Mouse (Mus musculus) frontal cortex, postnatal 10 days (tissue): Measurements from ENCODE around the gene Thoc6.

Experiments
- DNase-seq, 2 experiments: peaks; one replicate each; pipeline ENCODE4 v3.0.0; 2022; ENCODE audit warnings: low spot score in 2 of 2, mixed read lengths in 1 of 2

Thoc6 gene

GRCm38 (mm10) chr17:23673424-23674073, at the start of gene Thoc6, which contains the start of gene Hcfc1r1:
Gene Thoc6, minus strand, starts transcription at chr17:23673882.
Gene Hcfc1r1, plus strand, starts transcription at chr17:23673596.
- DNase-seq: peak; percentile 93

- no peak for DNase-seq
These were observed 48.9 kb upstream of the Thoc6 start, which contains the start of gene 1520401A03Rik for GRCm38 (mm10) chr17:23722376-23723125. Gene 1520401A03Rik, minus strand, starts transcription at chr17:23722783.

- DNase-seq: no peak
These were observed 48.2 kb upstream of the Thoc6 start for GRCm38 (mm10) chr17:23721886-23722285.

- no peak for DNase-seq
These were observed 45.8 kb upstream of the Thoc6 start for GRCm38 (mm10) chr17:23719455-23719854.

- no peak for DNase-seq
These were observed 43.3 kb upstream of the Thoc6 start for GRCm38 (mm10) chr17:23717003-23717402.

- DNase-seq: peak; percentile 54 to 71
These were observed 32.5 kb upstream of the Thoc6 start for GRCm38 (mm10) chr17:23706212-23706611.

- no peak for DNase-seq
These were observed 31.9 kb upstream of the Thoc6 start for GRCm38 (mm10) chr17:23705525-23706104.

- DNase-seq: no peak
These were observed 31.1 kb upstream of the Thoc6 start for GRCm38 (mm10) chr17:23704741-23705140.

- no peak for DNase-seq
These were observed 29.6 kb upstream of the Thoc6 start for GRCm38 (mm10) chr17:23703301-23703700.

- peak; percentile 85 to 90 for DNase-seq
These were observed 26.4 kb upstream of the Thoc6 start for GRCm38 (mm10) chr17:23700079-23700478.

- peak in 1 of 2 experiments; percentile 39 for DNase-seq
These were observed 25.7 kb upstream of the Thoc6 start for GRCm38 (mm10) chr17:23699131-23700077.

GRCm38 (mm10) chr17:23695801-23696200, 22.1 kb upstream of the Thoc6 start:
- DNase-seq: no peak

- no peak for DNase-seq
These were observed 20.8 kb upstream of the Thoc6 start for GRCm38 (mm10) chr17:23694491-23694890.

- DNase-seq: no peak
These were observed 10.4 kb upstream of the Thoc6 start, which contains the start of gene Cldn9 for GRCm38 (mm10) chr17:23683856-23684672. Gene Cldn9, minus strand, starts transcription at chr17:23684026.

GRCm38 (mm10) chr17:23683226-23683625, 9.5 kb upstream of the Thoc6 start:
- no peak for DNase-seq

GRCm38 (mm10) chr17:23682530-23682929, 8.8 kb upstream of the Thoc6 start:
- no peak for DNase-seq

- no peak for DNase-seq
These were observed 8.4 kb upstream of the Thoc6 start for GRCm38 (mm10) chr17:23682092-23682491.

- no peak for DNase-seq
These were observed 7.4 kb upstream of the Thoc6 start for GRCm38 (mm10) chr17:23681086-23681485.

- no peak for DNase-seq
These were observed 6.7 kb upstream of the Thoc6 start for GRCm38 (mm10) chr17:23680336-23680735.

- DNase-seq: no peak
These were observed 5.6 kb upstream of the Thoc6 start, which contains the start of gene Cldn6 for GRCm38 (mm10) chr17:23679127-23679835. Gene Cldn6, plus strand, starts transcription at chr17:23679249.
